Mouse (Mus musculus) stomach, postnatal 0 days (tissue): Measurements from ENCODE around the gene Cd300lf. TPM values are rescaled to one million over a fixed set of nuclear protein-coding genes. Genes with fewer than 3 reads are reported as not detected.

Experiments
- ATAC-seq: fragments of 200-750 bp; cut with Nextera tagmentation; 2 replicates; pipeline ENCODE4 v1.8.0; 2017; ENCODE audit not compliant: low FRiP score, low TSS enrichment
- DNase-seq: peaks from one replicate; pipeline ENCODE4 v3.0.0-alpha.2; 2016; ENCODE audit warnings: low spot score
- H3K27ac ChIP-seq: fragments of 300-500 bp; sonication (generic); replicated peaks from 2 replicates; pipeline ENCODE4 v1.5.1; 2014; ENCODE audit warnings: mild to moderate bottlenecking, control low read depth
- H3K27me3 ChIP-seq: fragments of 300-500 bp; sonication (generic); 2 replicates; pipeline ENCODE4 v1.6.1; 2014; ENCODE audit warnings: low read length; ENCODE audit not compliant: control insufficient read depth, insufficient read depth
- H3K36me3 ChIP-seq: fragments of 300-500 bp; sonication (generic); 2 replicates; pipeline ENCODE4 v1.6.1; 2014; ENCODE audit warnings: low read length, mixed read lengths; ENCODE audit not compliant: control insufficient read depth, insufficient read depth
- H3K4me1 ChIP-seq: fragments of 300-500 bp; sonication (generic); replicated peaks from 2 replicates; pipeline ENCODE4 v1.6.1; 2014; ENCODE audit warnings: antibody characterized with exemption; ENCODE audit not compliant: control insufficient read depth, insufficient read depth
- H3K4me2 ChIP-seq: fragments of 300-500 bp; sonication (generic); replicated peaks from 2 replicates; pipeline ENCODE4 v1.6.1; 2014; ENCODE audit warnings: low read depth, mild to moderate bottlenecking, control low read depth, moderate library complexity
- H3K4me3 ChIP-seq: fragments of 300-500 bp; sonication (generic); 2 replicates; pipeline ENCODE4 v1.5.1; 2014; ENCODE audit warnings: low read depth, low read length, control low read depth
- H3K9ac ChIP-seq: fragments of 300-500 bp; sonication (generic); 2 replicates; pipeline ENCODE4 v1.6.1; 2014; ENCODE audit warnings: mild to moderate bottlenecking, low read length, control low read depth, mixed read lengths
- H3K9me3 ChIP-seq: fragments of 300-500 bp; sonication (generic); 2 replicates; pipeline ENCODE4 v1.6.1; 2016; ENCODE audit warnings: low read length; ENCODE audit not compliant: control insufficient read depth
- CTCF ChIP-seq: IDR thresholded peaks from 2 replicates; pipeline ENCODE4 v1.5.1; 2016; ENCODE audit warnings: antibody characterized with exemption, low read depth, mild to moderate bottlenecking, moderate library complexity
- EP300 ChIP-seq: optimal IDR thresholded peaks from 2 replicates; pipeline ENCODE3; 2016; ENCODE audit warnings: antibody characterized with exemption
- WGBS: fragments of 180-500 bp; shearing (Covaris S2); extraction: QIAGEN DNeasy Blood & Tissue Kit; methylation state at CpG from one replicate; pipeline ENCODE4 v1.1.7; 2014; 5-methylcytosine and 5-hydroxymethylcytosine counted together
- polyA plus RNA-seq: library from polyadenylated mRNA; unstranded; fragments of >200 nt; fragmentation: Nextera tagmentation; extraction: Ambion mirVana; gene quantifications from 2 replicates; pipeline ENCODE4 v1.2.1, GENCODE M21; 2015

Cd300lf gene
- polyA plus RNA-seq, 1 experiment from 2014 or later: 0.47 TPM

GRCm38 (mm10) chr11:115169430-115169829 is 35.6 kb upstream of the Cd300lf start:
- DNase-seq (no peak), ATAC-seq (no peak)
- Histone ChIP-seq H3K4me3 (no peak overlapping the region), H3K36me3 (no peaks in the 10 kb centered on the region), H3K4me1 (peaks cover 19% of the 10 kb centered on the region), H3K27me3 (no peaks in the 10 kb centered on the region), H3K4me2 (no peak overlapping the region), H3K9me3 (no peaks in the 10 kb centered on the region), H3K27ac (no peak overlapping the region), H3K9ac (no peak overlapping the region)
- TF ChIP-seq EP300 (no peak), CTCF (no peak)
- WGBS: 86% methylated on average over 4 of the region's 4 CpGs

- H3K9ac ChIP-seq: no peak overlapping the region
- TF ChIP-seq CTCF (no peak), EP300 (no peak)
- ATAC-seq: no peak
- no peaks in the 10 kb centered on the region for H3K27me3 ChIP-seq
- no peak for DNase-seq
- WGBS: 75% methylated on average over 8 of the region's 8 CpGs
- no peak overlapping the region for H3K27ac ChIP-seq
- H3K9me3 ChIP-seq: no peaks in the 10 kb centered on the region
- no peak overlapping the region for H3K4me3 ChIP-seq
- H3K4me2 ChIP-seq: no peak overlapping the region
- H3K4me1 ChIP-seq: peaks cover 12% of the 10 kb centered on the region
- no peaks in the 10 kb centered on the region for H3K36me3 ChIP-seq
Measured at GRCm38 (mm10) chr11:115167631-115168249, 33.9 kb upstream of the Cd300lf start.

- no peak overlapping the region for H3K27ac ChIP-seq
- ATAC-seq (no peak), DNase-seq (no peak)
- TF ChIP-seq CTCF: no peak
- no peak for TF ChIP-seq EP300
- WGBS: 74% methylated on average over 3 of the region's 3 CpGs
- no peaks in the 10 kb centered on the region for H3K9me3 ChIP-seq
- no peaks in the 10 kb centered on the region for H3K27me3 ChIP-seq
- no peak overlapping the region for H3K4me3 ChIP-seq
- no peak overlapping the region for H3K4me2 ChIP-seq
- no peak overlapping the region for H3K9ac ChIP-seq
- H3K4me1 ChIP-seq: peaks cover 4% of the 10 kb centered on the region; the same call in 1 of the 2 replicates
- H3K36me3 ChIP-seq: no peaks in the 10 kb centered on the region
Measured at GRCm38 (mm10) chr11:115166776-115167175, 33.0 kb upstream of the Cd300lf start.

GRCm38 (mm10) chr11:115164976-115165374 is 31.2 kb upstream of the Cd300lf start:
- no peaks in the 10 kb centered on the region for H3K27me3 ChIP-seq
- TF ChIP-seq EP300: no peak
- TF ChIP-seq CTCF: no peak
- 11% methylated on average over 9 of the region's 9 CpGs for WGBS
- peak overlapping the region; percentile 68 for H3K9ac ChIP-seq
- H3K36me3 ChIP-seq: no peaks in the 10 kb centered on the region
- DNase-seq: peak; percentile 73
- peak; percentile 15; the same call in 1 of the 2 replicates for ATAC-seq
- H3K4me1 ChIP-seq: no peaks in the 10 kb centered on the region
- H3K4me3 ChIP-seq: peak overlapping the region; percentile 74
- H3K4me2 ChIP-seq: peak overlapping the region; percentile 90
- H3K9me3 ChIP-seq: no peaks in the 10 kb centered on the region
- H3K27ac ChIP-seq: peak overlapping the region; percentile 70

- Histone ChIP-seq H3K36me3 (no peaks in the 10 kb centered on the region), H3K4me1 (no peaks in the 10 kb centered on the region), H3K9ac (peak overlapping the region; percentile 68), H3K4me3 (peak overlapping the region; percentile 74), H3K27me3 (no peaks in the 10 kb centered on the region), H3K27ac (peak overlapping the region; percentile 84), H3K9me3 (no peaks in the 10 kb centered on the region), H3K4me2 (peak overlapping the region; percentile 90)
- peak; percentile 54 for DNase-seq
- WGBS: under 1% methylated on average over 14 of the region's 14 CpGs
- no peak for ATAC-seq
- TF ChIP-seq EP300 (no peak), CTCF (no peak)
Measured at GRCm38 (mm10) chr11:115164341-115164975, 30.7 kb upstream of the Cd300lf start.

- Histone ChIP-seq H3K4me1 (no peaks in the 10 kb centered on the region), H3K36me3 (no peaks in the 10 kb centered on the region), H3K4me2 (peak overlapping the region; percentile 90), H3K27me3 (no peaks in the 10 kb centered on the region), H3K9ac (peak overlapping the region; percentile 68), H3K27ac (peak overlapping the region; percentile 84), H3K4me3 (peak overlapping the region; percentile 74), H3K9me3 (no peaks in the 10 kb centered on the region)
- ATAC-seq (no peak; the same call in 1 of the 2 replicates), DNase-seq (peak; percentile 63)
- TF ChIP-seq EP300 (no peak), CTCF (peak; percentile 50)
- under 1% methylated on average over 47 of the region's 47 CpGs for WGBS
Measured at GRCm38 (mm10) chr11:115163568-115164150, 29.9 kb upstream of the Cd300lf start.
